Mouse (Mus musculus) forebrain, embryonic 14.5 days (tissue): Measurements from ENCODE around the gene C1qtnf1. TPM values are rescaled to one million over a fixed set of nuclear protein-coding genes. Genes with fewer than 3 reads are reported as not detected.

ENCODE experiments used
- ATAC-seq: fragments of 200-750 bp; cut with Nextera tagmentation; 2 replicates; pipeline ENCODE4 v1.8.0; 2017; ENCODE audit warnings: mild to moderate bottlenecking, moderate library complexity
- DNase-seq: peaks from one replicate; pipeline ENCODE4 v3.0.0-alpha.2; 2015; ENCODE audit warnings: low spot score
- H3K27ac ChIP-seq: fragments of 300-500 bp; sonication (generic); 2 replicates; pipeline ENCODE4 v1.5.1; 2014; ENCODE audit warnings: low read depth, mild to moderate bottlenecking, control low read depth, low read length, moderate library complexity
- H3K27me3 ChIP-seq: fragments of 300-500 bp; sonication (generic); replicated peaks from 2 replicates; pipeline ENCODE4 v1.6.1; 2014; ENCODE audit warnings: low read length, control low read depth, mixed read lengths; ENCODE audit not compliant: control insufficient read depth, insufficient read depth
- H3K36me3 ChIP-seq: fragments of 300-500 bp; sonication (generic); 2 replicates; pipeline ENCODE4 v1.6.1; 2014; ENCODE audit warnings: low read length, control low read depth; ENCODE audit not compliant: control insufficient read depth, insufficient read depth
- H3K4me1 ChIP-seq: fragments of 300-500 bp; sonication (generic); 2 replicates; pipeline ENCODE4 v1.6.1; 2014; ENCODE audit warnings: antibody characterized with exemption, low read length, control low read depth; ENCODE audit not compliant: control insufficient read depth, insufficient read depth
- H3K4me2 ChIP-seq: fragments of 300-500 bp; sonication (generic); 2 replicates; pipeline ENCODE4 v1.6.1; 2014; ENCODE audit warnings: mild to moderate bottlenecking, control low read depth, low read length
- H3K4me3 ChIP-seq: fragments of 300-500 bp; sonication (generic); 2 replicates; pipeline ENCODE4 v1.5.1; 2014; ENCODE audit warnings: low read depth, low read length, control low read depth
- H3K9ac ChIP-seq: fragments of 300-500 bp; sonication (generic); 2 replicates; pipeline ENCODE4 v1.6.1; 2014; ENCODE audit warnings: mild to moderate bottlenecking, low read length, control low read depth, moderate library complexity
- H3K9me3 ChIP-seq: fragments of 300-500 bp; sonication (generic); replicated peaks from 2 replicates; pipeline ENCODE4 v1.6.1; 2016; ENCODE audit warnings: low read length, control low read depth, mixed read lengths; ENCODE audit not compliant: control insufficient read depth
- WGBS: fragments of 180-500 bp; shearing (Covaris S2); extraction: QIAGEN DNeasy Blood & Tissue Kit; methylation state at CpG from one replicate; pipeline ENCODE4 v1.1.7; 2014; 5-methylcytosine and 5-hydroxymethylcytosine counted together
- polyA plus RNA-seq: library from polyadenylated mRNA; unstranded; fragments of >200 nt; fragmentation: Nextera tagmentation; extraction: Ambion mirVana; gene quantifications from 2 replicates; pipeline ENCODE4 v1.2.1, GENCODE M21; 2014

Gene C1qtnf1
- polyA plus RNA-seq, 1 experiment from 2014 or later, result 2.3 TPM

DNA sequence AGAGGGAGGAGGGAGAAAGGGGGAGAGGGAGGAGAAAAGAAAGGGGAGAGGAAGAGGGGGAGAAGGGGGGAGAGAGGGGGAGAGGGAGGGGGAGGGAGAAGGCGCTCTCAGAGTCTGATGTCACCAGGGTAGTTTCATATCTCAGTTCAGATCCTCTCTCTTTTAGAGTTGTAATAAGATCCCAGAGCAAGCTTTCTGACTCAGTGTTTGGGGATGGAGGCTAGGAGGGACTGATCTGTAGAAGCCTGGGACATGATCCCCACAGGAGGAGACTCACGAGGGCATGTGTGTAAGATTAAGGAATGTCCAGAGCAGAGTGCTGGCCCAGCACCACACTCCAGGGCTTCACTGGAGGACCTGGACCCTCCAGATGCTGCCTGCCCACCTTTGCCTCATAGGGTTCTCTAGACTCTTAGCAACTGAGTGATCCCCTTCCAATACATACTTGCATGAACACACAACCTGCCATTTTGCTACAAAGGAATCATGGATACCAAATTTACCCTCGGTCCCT is 680 bp upstream of the C1qtnf1 start:
- ATAC-seq (no peak), DNase-seq (no peak)
- Histone ChIP-seq H3K27ac (no peak overlapping the region), H3K9me3 (no peaks in the 10 kb centered on the region), H3K4me1 (peaks cover 25% of the 10 kb centered on the region), H3K4me3 (no peak overlapping the region), H3K9ac (peak overlapping the region; percentile 21; the same call in 1 of the 2 replicates), H3K27me3 (peaks cover 4% of the 10 kb centered on the region; the same call in 1 of the 2 replicates), H3K36me3 (no peaks in the 10 kb centered on the region), H3K4me2 (no peak overlapping the region)
- WGBS, result 58% methylated on average over 3 of the region's 3 CpGs

DNA sequence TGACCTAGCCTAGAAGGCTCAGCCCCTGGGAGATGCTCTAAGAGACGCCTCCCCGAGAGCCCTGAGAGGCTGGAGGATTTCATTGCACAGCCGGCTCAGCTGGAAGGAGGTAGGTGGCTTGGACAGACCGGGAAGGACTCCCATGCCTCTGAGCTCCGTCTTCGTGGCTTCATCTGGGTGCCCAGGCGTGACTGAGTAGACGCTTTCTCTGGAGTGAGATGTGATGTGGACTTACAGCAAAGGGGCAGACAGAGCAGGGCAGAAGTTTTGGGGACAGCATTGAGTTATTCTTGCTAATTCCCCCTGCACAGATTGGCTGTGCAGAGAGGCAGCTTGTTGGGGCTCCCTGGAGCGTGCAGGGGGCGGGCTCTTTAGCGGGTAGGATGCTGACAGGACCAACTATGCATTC is 461 bp downstream of the C1qtnf1 start:
- ATAC-seq, result no peak
- Histone ChIP-seq H3K4me1 (peaks cover 24% of the 10 kb centered on the region), H3K9me3 (no peaks in the 10 kb centered on the region), H3K27me3 (peaks cover 4% of the 10 kb centered on the region; the same call in 1 of the 2 replicates), H3K27ac (no peak overlapping the region), H3K4me2 (peak overlapping the region; percentile 41), H3K9ac (peak overlapping the region; percentile 40), H3K4me3 (0 out of 2 replicates have a peak overlapping the region, but pooled peaks have one; percentile 1), H3K36me3 (no peaks in the 10 kb centered on the region)
- DNase-seq, result no peak
- WGBS, result 7% methylated on average over 11 of the region's 11 CpGs

DNA sequence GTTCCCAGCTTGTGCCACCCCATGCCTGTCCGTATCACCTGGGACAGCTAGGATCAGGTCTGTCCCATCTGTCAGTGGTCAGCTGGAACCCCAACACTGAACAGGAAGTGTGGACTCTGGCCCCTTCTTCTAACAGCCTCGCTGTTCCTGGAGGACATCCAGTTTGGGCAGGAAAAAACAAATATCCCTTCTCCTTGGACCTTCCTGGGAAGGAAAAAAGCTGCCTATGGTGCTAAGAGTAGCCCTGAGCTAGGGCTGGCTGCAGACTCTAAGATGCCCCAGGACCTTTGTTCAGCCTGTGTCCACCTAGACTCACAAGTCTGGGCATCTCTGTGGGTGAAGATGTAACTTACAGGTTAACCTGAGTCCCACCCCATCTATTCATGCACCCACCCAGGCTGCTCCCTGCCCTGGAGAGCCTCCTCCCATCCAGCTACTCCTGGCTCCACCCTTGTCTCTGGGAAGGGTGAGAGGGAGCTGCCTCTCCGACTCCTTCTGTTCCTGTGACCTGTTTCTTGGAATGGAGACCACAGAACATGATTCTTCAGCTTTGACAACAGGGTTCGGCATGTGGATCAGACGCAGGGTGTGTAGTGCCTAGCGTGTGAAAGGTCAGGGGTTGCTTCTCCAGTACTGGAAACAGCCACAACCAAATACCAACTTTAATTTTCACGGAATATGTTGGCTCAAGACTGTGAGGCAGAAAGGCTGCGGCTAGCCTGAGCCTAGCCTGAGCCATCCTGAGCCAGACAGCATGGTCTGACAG is 1.1 kb downstream of the C1qtnf1 start:
- no peak overlapping the region for H3K27ac ChIP-seq
- peaks cover 4% of the 10 kb centered on the region; the same call in 1 of the 2 replicates for H3K27me3 ChIP-seq
- H3K4me1 ChIP-seq, result peaks cover 24% of the 10 kb centered on the region
- no peaks in the 10 kb centered on the region for H3K9me3 ChIP-seq
- no peaks in the 10 kb centered on the region for H3K36me3 ChIP-seq
- ATAC-seq, result no peak
- H3K4me2 ChIP-seq, result peak overlapping the region; percentile 41; the same call in 1 of the 2 replicates
- no peak for DNase-seq
- no peak overlapping the region for H3K9ac ChIP-seq
- WGBS, result 71% methylated on average over 8 of the region's 8 CpGs
- H3K4me3 ChIP-seq, result 0 out of 2 replicates have a peak overlapping the region, but pooled peaks have one; percentile 1

DNA sequence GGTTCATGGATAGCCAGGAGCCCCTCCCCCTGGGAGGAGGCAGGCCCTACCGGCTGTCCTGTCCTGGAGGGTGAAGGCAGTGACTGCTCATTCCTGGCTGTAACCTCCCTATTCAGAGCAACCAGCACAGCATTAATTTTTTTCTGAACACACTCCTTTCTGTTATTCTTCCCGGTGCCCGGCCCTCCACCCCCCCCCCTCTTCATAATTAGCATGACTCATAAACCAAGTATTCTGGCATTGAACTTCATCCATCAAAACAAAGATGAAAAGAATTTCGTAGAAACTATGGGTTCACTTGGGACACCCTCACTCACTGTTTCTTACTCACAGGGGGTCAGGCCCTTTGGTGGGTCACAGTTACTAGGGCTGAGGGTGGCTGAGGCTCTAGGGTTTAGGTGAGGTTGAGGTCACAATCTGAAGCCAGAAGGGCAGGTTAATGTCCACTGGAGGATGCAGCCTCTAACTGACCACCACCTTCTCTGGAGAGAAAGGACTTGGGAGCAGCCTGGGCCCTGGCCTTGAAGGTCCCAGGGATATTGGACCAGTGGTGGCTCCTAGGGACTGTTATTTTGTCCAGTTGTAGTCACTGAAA is 2.4 kb downstream of the C1qtnf1 start:
- Histone ChIP-seq H3K27ac (no peak overlapping the region), H3K27me3 (peaks cover 4% of the 10 kb centered on the region; the same call in 1 of the 2 replicates), H3K4me1 (peaks cover 20% of the 10 kb centered on the region), H3K9ac (no peak overlapping the region), H3K9me3 (no peaks in the 10 kb centered on the region), H3K4me3 (no peak overlapping the region), H3K36me3 (no peaks in the 10 kb centered on the region), H3K4me2 (no peak overlapping the region)
- ATAC-seq (no peak), DNase-seq (no peak)
- WGBS, result 23% methylated on average over 4 of the region's 4 CpGs

DNA sequence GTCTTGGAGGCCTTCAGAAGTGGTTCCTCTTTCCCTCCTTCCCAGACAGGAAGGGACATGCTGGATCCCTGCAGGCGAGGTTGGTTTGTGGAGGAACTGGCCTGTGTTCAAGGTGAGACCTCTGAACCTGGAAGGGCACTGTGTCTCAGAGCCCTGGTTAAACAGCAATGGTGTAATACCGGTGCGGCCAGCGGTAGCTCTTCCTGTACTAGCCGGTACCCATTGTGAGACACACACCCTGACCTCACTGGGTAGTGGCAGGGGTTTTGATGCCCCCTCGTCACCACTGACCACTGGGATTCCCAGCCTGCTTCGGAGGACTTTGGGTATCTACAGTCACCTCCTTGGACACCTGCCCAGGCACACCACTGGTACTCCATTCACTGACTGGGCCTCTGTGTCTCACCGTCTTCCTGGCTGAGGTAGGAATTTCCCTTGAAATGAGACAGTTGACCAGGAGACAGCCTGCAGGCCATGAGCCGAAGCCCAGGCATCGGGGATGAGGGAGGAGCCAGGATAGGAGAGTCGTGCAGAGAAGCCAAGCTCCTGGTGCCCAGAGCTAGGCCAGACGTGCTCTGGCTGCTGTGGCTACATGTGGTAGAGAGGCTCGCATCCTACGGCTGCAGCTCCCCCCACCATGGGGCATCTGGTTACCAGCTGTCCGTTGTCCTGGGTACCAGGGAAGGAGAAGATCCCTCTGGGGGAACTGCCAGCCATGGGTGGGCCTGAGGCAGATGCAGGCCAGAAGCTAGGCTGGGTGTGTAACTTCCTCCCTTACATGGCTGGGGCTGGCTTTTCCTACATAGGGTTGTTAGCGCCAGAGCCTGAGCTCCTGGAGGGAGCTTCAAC is 3.3 kb downstream of the C1qtnf1 start:
- Histone ChIP-seq H3K4me1 (peaks cover 24% of the 10 kb centered on the region), H3K27me3 (peaks cover 4% of the 10 kb centered on the region; the same call in 1 of the 2 replicates), H3K9ac (no peak overlapping the region), H3K9me3 (no peaks in the 10 kb centered on the region), H3K4me3 (no peak overlapping the region), H3K4me2 (no peak overlapping the region), H3K27ac (no peak overlapping the region), H3K36me3 (no peaks in the 10 kb centered on the region)
- ATAC-seq (no peak), DNase-seq (no peak)
- 81% methylated on average over 16 of the region's 16 CpGs for WGBS

DNA sequence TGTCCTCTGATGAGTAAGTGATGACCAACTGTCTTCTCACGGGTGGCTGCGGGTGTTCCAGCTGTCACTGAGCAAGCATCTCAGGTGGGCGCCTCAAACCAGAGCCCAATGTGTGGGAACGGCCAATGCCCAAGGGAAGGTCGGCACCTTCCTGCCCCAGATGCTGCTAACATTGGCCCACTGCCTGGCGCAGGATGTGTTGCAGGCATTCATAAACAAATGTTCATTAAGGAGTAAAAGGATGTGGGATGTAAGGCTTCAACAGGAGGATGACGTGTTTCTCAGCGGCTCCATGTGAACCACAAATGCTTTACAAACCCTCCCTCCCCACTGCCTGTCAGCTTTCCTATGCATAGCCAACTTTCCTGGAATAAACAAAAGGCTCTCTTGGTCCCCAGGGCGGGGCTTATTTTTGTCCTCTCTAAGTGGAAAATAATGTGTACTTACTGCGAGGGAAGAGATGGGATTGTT is 5.4 kb downstream of the C1qtnf1 start:
- Histone ChIP-seq H3K4me3 (no peak overlapping the region), H3K9me3 (no peaks in the 10 kb centered on the region), H3K27me3 (no peaks in the 10 kb centered on the region), H3K36me3 (no peaks in the 10 kb centered on the region), H3K9ac (no peak overlapping the region; the same call in 1 of the 2 replicates), H3K27ac (no peak overlapping the region), H3K4me2 (peak overlapping the region; percentile 29), H3K4me1 (peaks cover 29% of the 10 kb centered on the region)
- 51% methylated on average over 10 of the region's 10 CpGs for WGBS
- DNase-seq (peak; percentile 67), ATAC-seq (peak; percentile 30; the same call in 1 of the 2 replicates)

DNA sequence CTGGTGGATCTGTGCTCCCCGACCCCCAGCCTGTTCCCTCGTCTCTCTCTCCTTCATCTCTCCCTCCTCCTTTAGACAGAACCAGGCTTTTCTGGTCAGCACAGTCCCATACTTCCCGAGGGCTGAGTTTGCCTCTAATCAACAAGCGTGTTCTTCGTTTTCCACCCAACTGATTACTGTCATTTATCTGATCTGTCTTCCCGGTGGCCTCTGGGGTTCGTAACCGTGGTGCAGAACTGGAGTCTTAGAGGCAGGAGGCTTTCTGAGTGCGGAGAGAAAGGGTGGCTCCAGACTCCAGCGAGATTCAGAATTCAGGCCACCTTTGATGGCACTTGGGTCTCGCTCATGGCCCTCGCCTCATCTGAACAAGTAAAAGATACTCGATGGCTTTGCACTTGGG is 6.1 kb downstream of the C1qtnf1 start:
- DNase-seq (no peak), ATAC-seq (no peak)
- no peaks in the 10 kb centered on the region for H3K27me3 ChIP-seq
- peak overlapping the region; percentile 29 for H3K4me2 ChIP-seq
- H3K9me3 ChIP-seq, result no peaks in the 10 kb centered on the region
- 54% methylated on average over 13 of the region's 13 CpGs for WGBS
- H3K36me3 ChIP-seq, result no peaks in the 10 kb centered on the region
- peak overlapping the region; percentile 35; the same call in 1 of the 2 replicates for H3K9ac ChIP-seq
- H3K4me3 ChIP-seq, result no peak overlapping the region
- H3K4me1 ChIP-seq, result peaks cover 30% of the 10 kb centered on the region
- no peak overlapping the region for H3K27ac ChIP-seq

DNA sequence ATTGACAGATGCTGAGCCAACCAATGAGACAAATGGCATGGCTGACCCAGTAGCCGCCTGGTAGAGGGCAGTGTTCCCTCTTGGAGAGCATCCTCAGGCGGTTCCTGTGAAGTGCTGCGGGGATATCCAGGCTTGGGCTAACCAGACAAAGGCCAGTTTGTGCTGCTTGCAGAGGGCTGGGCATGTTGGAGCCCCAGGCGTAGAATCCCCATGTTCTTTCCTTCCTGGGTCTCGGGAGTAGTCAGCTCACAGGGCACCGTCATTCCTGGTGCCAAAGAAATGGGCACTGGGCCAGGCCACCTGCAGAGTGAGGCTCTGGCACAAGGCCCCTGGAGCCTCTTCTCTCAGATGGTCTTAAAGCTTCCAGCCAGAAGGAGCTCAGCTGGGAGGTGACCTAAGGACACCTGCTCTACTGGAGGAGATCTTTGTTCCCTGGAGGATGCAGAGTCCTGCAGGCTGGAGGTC is 8.5 kb downstream of the C1qtnf1 start:
- Histone ChIP-seq H3K4me1 (peaks cover 34% of the 10 kb centered on the region), H3K9me3 (no peaks in the 10 kb centered on the region), H3K9ac (no peak overlapping the region), H3K4me2 (no peak overlapping the region), H3K27me3 (no peaks in the 10 kb centered on the region), H3K36me3 (no peaks in the 10 kb centered on the region), H3K27ac (no peak overlapping the region; the same call in 1 of the 2 replicates), H3K4me3 (no peak overlapping the region)
- WGBS, result 10% methylated on average over 6 of the region's 6 CpGs
- ATAC-seq, result peak; percentile 54
- DNase-seq, result peak; percentile 73
